Mouse (Mus musculus) olfactory bulb, adult 2 months (tissue): Measurements from ENCODE around the gene Thbd. TPM values are rescaled to one million over a fixed set of nuclear protein-coding genes. Genes with fewer than 3 reads are reported as not detected.
A peak's percentile ranks its signal among the peaks of the same experiment; 100 is the strongest.

Experiments used
- H3K27ac ChIP-seq: fragments of 200-500 bp; 2 replicates; pipeline ENCODE4 v1.5.1; 2012; ENCODE audit warnings: low read depth, low read length; ENCODE audit not compliant: insufficient read depth
- H3K4me1 ChIP-seq: fragments of 200-500 bp; 2 replicates; pipeline ENCODE4 v1.6.1; 2012; ENCODE audit warnings: low read length; ENCODE audit not compliant: control insufficient read depth, insufficient read depth
- H3K4me3 ChIP-seq: fragments of 200-500 bp; 2 replicates; pipeline ENCODE4 v1.5.1; 2012; ENCODE audit warnings: mild to moderate bottlenecking, low read depth, low read length, moderate library complexity; ENCODE audit not compliant: insufficient read depth
- CTCF ChIP-seq: fragments of 200-500 bp; IDR thresholded peaks from 2 replicates; pipeline ENCODE4 v1.5.1; 2012; ENCODE audit warnings: low read depth, mild to moderate bottlenecking, low read length, moderate library complexity; ENCODE audit not compliant: insufficient read depth
- POLR2A ChIP-seq: fragments of 200-500 bp; IDR thresholded peaks from 2 replicates; pipeline ENCODE4 v1.6.1; 2012; ENCODE audit warnings: mild to moderate bottlenecking, low read depth, low read length, moderate library complexity; ENCODE audit not compliant: insufficient read depth
- WGBS: fragments of 180-500 bp; shearing (Covaris S2); methylation state at CpG from one replicate; pipeline ENCODE4 v1.1.7; 2018; 5-methylcytosine and 5-hydroxymethylcytosine counted together
- polyA plus RNA-seq: library from polyadenylated mRNA; stranded (reverse); fragments of >200 nt; gene quantifications from 2 replicates; pipeline ENCODE4 v1.2.4, GENCODE M21; 2012; ENCODE audit warnings: low replicate concordance; ENCODE audit not compliant: missing spikeins, insufficient read depth, insufficient read length

Gene Thbd
- polyA plus RNA-seq, 1 experiment: not detected

DNA sequence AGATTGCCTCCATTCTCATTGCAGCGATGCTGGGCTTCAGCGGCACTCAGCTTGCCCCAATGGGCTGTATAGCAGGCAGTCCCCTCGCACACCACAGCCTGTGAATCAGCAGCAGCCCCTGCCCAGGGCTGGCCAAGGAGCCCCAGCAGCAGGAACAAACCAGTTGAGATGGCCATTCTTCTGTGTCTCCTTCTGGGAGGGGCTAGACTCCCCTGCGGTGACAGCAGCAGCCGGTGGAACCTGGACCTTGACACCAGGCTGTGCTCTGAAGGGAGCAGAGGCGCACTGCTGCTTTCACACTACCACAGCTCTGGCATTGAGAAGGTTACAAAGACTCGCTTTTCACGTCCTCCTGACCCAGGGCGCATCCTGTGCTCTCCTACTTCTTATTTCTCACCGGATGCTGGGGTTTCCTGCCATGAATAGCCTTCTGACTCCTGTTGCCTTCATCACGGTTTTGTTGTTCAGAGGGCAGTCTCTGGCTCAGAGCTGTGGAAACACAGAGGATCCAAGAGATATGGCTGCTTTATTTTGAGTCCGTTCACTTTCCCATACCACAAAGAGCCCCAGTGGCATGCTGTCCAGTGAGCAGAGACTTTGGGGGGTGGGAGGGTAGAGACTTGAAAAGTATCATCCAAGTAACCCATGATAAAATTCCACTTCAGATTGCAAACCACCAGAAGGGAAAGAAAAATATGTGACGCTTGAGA is 35.4 kb upstream of the Thbd start, which contains the start of gene Cd93:
Gene Cd93, minus strand, starts transcription at position 315 of the 710 bp plus-strand sequence.
- no peaks in the 10 kb centered on the region; the same call in 1 of the 2 replicates for H3K4me1 ChIP-seq
- H3K27ac ChIP-seq: no peak within 1 kb of the TSS
- TF ChIP-seq POLR2A (no peak), CTCF (no peak)
- H3K4me3 ChIP-seq: peak within 1 kb of the TSS; percentile 10; the same call in 1 of the 2 replicates
- WGBS: 71% methylated on average over 13 of the region's 13 CpGs

DNA sequence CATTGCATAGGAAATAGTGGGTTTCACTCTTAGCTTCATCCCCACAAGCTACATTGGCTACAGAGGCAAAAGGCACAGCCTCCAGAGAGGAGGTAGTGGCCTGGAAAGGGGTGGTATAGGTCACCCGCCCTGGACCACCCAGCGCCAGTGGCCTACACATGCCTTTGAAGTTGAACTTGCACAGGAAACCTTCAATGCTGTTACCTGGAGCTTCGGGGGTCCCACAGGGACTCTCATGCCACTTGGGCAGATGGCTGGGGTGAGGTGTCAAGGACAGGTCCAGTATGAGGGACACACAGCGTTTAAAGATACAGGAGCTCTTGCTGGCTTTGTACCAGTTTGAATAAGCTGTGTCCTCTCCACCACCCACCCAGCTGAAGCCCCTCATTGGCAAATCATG is 34.7 kb upstream of the Thbd start:
- no peak for TF ChIP-seq CTCF
- no peak for TF ChIP-seq POLR2A
- Histone ChIP-seq H3K4me1 (no peaks in the 10 kb centered on the region; the same call in 1 of the 2 replicates), H3K4me3 (peak overlapping the region; percentile 10; the same call in 1 of the 2 replicates), H3K27ac (no peak overlapping the region)
- WGBS: 85% methylated on average over 4 of the region's 4 CpGs

DNA sequence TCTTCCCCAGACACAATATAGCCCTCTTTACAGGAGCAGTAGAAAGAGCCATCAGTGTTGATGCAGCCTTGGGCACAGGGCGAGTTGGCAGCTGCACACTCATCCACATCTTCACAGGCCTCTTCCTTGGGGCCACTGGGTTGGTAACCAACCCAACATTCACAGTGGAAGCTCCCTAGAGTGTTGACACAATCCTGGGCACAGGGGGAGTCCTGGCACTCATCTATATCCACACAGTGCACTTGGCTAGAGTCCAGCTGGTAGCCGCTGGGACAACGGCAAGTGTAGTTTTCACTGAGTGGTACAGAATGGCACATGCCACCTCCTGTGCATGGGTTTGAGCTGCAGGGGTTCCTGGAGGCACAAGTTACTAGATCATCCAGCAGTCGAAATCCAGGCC is 34.2 kb upstream of the Thbd start:
- Histone ChIP-seq H3K4me1 (no peaks in the 10 kb centered on the region; the same call in 1 of the 2 replicates), H3K27ac (no peak overlapping the region), H3K4me3 (no peak overlapping the region)
- TF ChIP-seq CTCF (no peak), POLR2A (no peak)
- WGBS: 59% methylated on average over 4 of the region's 4 CpGs

DNA sequence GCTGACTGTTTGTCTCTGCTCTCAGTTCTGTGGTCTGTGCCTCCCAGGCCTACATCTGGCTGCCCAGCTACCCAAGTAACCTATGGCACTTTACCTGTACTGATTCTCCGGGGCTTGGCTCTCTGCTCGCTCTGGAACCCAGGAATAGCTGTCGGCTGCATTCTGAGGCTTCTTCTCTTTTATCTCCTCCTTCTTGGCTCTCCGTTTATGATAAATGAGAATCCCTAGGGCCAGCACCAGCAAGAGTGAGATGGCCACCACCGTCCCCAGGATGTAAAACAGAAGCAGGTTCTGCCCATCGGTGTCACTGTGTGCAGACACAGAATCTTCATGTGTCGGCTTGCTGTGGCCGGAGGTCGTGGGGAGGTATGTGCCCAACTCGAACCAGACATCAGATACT is 33.4 kb upstream of the Thbd start:
- WGBS: 89% methylated on average over 10 of the region's 10 CpGs
- Histone ChIP-seq H3K4me3 (no peak overlapping the region), H3K4me1 (no peaks in the 10 kb centered on the region; the same call in 1 of the 2 replicates), H3K27ac (no peak overlapping the region)
- no peak for TF ChIP-seq POLR2A
- no peak for TF ChIP-seq CTCF

DNA sequence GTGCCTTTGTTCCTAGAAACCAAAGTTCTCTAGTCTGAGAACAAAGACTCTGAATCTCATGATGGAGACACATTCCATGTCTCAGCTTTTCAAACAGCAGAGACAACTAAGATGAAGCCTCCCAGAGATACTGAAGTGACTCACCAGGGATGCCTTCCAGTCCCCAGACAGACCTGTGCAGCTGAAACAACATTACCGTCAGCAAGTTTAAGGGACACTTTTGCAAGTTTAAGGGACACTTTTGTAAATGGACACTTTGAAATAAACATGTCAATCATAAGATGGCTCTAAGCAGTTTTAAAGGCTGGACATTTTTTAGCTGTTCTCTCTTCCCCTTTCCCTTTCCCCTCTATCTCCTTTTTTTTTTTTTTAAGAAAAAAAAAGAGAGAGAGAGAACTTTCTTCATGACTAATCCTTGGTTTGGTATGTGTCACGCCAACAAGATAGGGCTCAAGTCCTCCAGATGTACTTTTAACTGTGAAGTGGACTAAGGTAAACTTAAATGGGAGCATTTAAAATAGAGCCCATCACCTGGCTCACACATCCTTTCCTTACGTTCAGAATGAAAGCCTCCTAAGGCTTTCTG is 31.8 kb upstream of the Thbd start:
- H3K4me3 ChIP-seq: no peak overlapping the region
- H3K4me1 ChIP-seq: no peaks in the 10 kb centered on the region; the same call in 1 of the 2 replicates
- 88% methylated on average over 3 of the region's 3 CpGs for WGBS
- no peak overlapping the region for H3K27ac ChIP-seq
- no peak for TF ChIP-seq POLR2A
- no peak for TF ChIP-seq CTCF

GRCm38 (mm10) chr2:148436285-148436684 is 28.3 kb upstream of the Thbd start:
- WGBS: 36% methylated on average over 3 of the region's 3 CpGs
- H3K27ac ChIP-seq: no peak overlapping the region
- TF ChIP-seq POLR2A (no peak), CTCF (no peak)

DNA sequence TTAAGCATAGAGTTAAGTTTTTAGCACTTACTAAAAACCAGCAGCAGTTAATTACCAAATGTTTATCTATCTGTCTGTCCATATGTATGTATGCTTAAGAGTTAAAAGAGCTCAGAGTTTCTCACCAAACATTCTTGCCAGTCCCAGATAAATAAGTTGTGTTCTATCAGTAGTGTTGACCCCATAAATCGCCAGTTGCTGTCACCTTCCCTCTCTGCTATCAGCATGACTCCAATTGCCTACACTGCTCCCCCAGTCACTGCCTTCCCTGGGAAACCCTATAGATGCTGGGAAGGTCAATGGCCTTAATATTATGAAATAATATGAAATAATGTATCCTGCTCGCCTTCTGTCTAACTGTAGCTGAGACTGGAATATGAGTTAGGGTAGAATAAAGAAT is 24.4 kb upstream of the Thbd start:
- TF ChIP-seq CTCF (no peak), POLR2A (no peak)
- H3K4me3 ChIP-seq: no peak overlapping the region
- H3K27ac ChIP-seq: no peak overlapping the region
- 87% methylated on average over 2 of the region's 2 CpGs for WGBS
- no peaks in the 10 kb centered on the region for H3K4me1 ChIP-seq

More at GRCm38 (mm10) chr2:148436285-148436684, 28.3 kb upstream of the Thbd start:
- Histone ChIP-seq H3K4me3 (no peak overlapping the region), H3K4me1 (no peaks in the 10 kb centered on the region)

GRCm38 (mm10) chr2:148430941-148431340 is 23.0 kb upstream of the Thbd start:
- 88% methylated on average over 4 of the region's 4 CpGs for WGBS
- H3K27ac ChIP-seq: no peak overlapping the region
- H3K4me3 ChIP-seq: no peak overlapping the region
- no peaks in the 10 kb centered on the region for H3K4me1 ChIP-seq
- TF ChIP-seq POLR2A (no peak), CTCF (no peak)

- TF ChIP-seq CTCF (no peak), POLR2A (no peak)
These were observed 21.1 kb upstream of the Thbd start for GRCm38 (mm10) chr2:148429001-148429505.

More at GRCm38 (mm10) chr2:148429001-148429505, 21.1 kb upstream of the Thbd start:
- Histone ChIP-seq H3K27ac (peak overlapping the region; percentile 89; the same call in 1 of the 2 replicates), H3K4me1 (no peaks in the 10 kb centered on the region), H3K4me3 (no peak overlapping the region)
